Mouse (Mus musculus): Measurements from ENCODE around the gene Ranbp2. TPM values are rescaled to one million over a fixed set of nuclear protein-coding genes. Genes with fewer than 3 reads are reported as not detected.

The Ranbp2 gene
- total and polyA plus RNA-seq, 3 experiments: 45.0 to 56.3 (median 53.4) TPM

GRCm38 (mm10) chr10:58452185-58452584 lies 5.5 kb downstream of the Ranbp2 start:
- DNase-seq (ENCODE audit: extremely low read depth): no peak
- TF ChIP-seq GABPA (IDR thresholded peaks at IDR 0.05; ENCODE audit: insufficient replicate concordance, low read depth, low read length): no peak
- no peak for TF ChIP-seq ELF1 (IDR thresholded peaks at IDR 0.05; ENCODE audit: low read depth, low read length)
- no peak for TF ChIP-seq TBP (conservative IDR thresholded peaks at IDR 0.05; ENCODE audit: low read depth, low read length)
- no peak for TF ChIP-seq MAFK (IDR thresholded peaks at IDR 0.05; ENCODE audit: insufficient replicate concordance, low read length)
- no peak for TF ChIP-seq IRF4 (IDR thresholded peaks at IDR 0.05; ENCODE audit: low read depth, low read length)
- TF ChIP-seq PAX5 (IDR thresholded peaks at IDR 0.05; ENCODE audit: low read length): no peak
- no peak for TF ChIP-seq KAT2A (IDR thresholded peaks at IDR 0.05; ENCODE audit: insufficient replicate concordance, low read length)
- no peak for TF ChIP-seq ZC3H11A (IDR thresholded peaks at IDR 0.05; ENCODE audit: low read depth, low read length)
- TF ChIP-seq ZNF384 (IDR thresholded peaks at IDR 0.05; ENCODE audit: low read depth, low read length): no peak
- no peak for TF ChIP-seq JUND (conservative IDR thresholded peaks at IDR 0.05; ENCODE audit: low read depth, low read length)
- TF ChIP-seq BHLHE40 (IDR thresholded peaks at IDR 0.05; ENCODE audit: low read depth, low read length): no peak
- TF ChIP-seq NRF1 (IDR thresholded peaks at IDR 0.05; ENCODE audit: low read depth, low read length): no peak
- no peak overlapping the region for H3K27ac ChIP-seq (ENCODE audit: insufficient read depth, low read depth)
- in situ Hi-C loops (cut with MboI; ENCODE audit: low pct_ligation_motif_present, low pct_unique_long_range_greater_than_20kb, low sequenced_read_pairs) (no loop called here), dilution Hi-C loops (cut with MboI; ENCODE audit: extremely low pct_ligation_motif_present, extremely low pct_unique_long_range_greater_than_20kb, low sequenced_read_pairs) (no loop called here)
- H3K27me3 ChIP-seq (replicated peaks): no peaks in the 10 kb centered on the region
- H3K9me3 ChIP-seq (replicated peaks; ENCODE audit: low read length): no peaks in the 10 kb centered on the region
- peaks cover 54% of the 10 kb centered on the region for H3K79me2 ChIP-seq (replicated peaks; ENCODE audit: control insufficient read depth, extremely low read depth, insufficient read depth, poor library complexity, severe bottlenecking)
- H3K4me3 ChIP-seq (replicated peaks in 1 of 3; ENCODE audit: low read depth in 2 of 3, low read length in 2 of 3, poor library complexity in 1 of 3): no peak overlapping the region
- H3K9ac ChIP-seq (ENCODE audit: insufficient read depth, low read depth): no peak overlapping the region
- peaks cover 2 to 18% of the 10 kb centered on the region in 2 experiments; a peak in 1 of 4 replicates for H3K4me1 ChIP-seq (ENCODE audit: control insufficient read depth in 1 of 2, insufficient read depth in 2 of 2)
- H3K36me3 ChIP-seq (replicated peaks in 1 of 2; ENCODE audit: control insufficient read depth in 1 of 2, insufficient read depth in 1 of 2, low read length in 1 of 2): peaks cover 22 to 52% of the 10 kb centered on the region in 2 experiments
- H3K4me2 ChIP-seq (ENCODE audit: insufficient read depth, low read depth, poor library complexity, severe bottlenecking): no peak overlapping the region

GRCm38 (mm10) chr10:58459896-58460295 lies 13.2 kb downstream of the Ranbp2 start:
- Histone ChIP-seq H3K36me3 (replicated peaks in 1 of 2; ENCODE audit: control insufficient read depth in 1 of 2, insufficient read depth in 1 of 2, low read length in 1 of 2) (peaks cover 31 to 82% of the 10 kb centered on the region in 2 experiments), H3K4me2 (ENCODE audit: insufficient read depth, low read depth, poor library complexity, severe bottlenecking) (no peak overlapping the region), H3K27me3 (replicated peaks) (no peaks in the 10 kb centered on the region), H3K9me3 (replicated peaks; ENCODE audit: low read length) (no peaks in the 10 kb centered on the region), H3K4me3 (replicated peaks in 1 of 3; ENCODE audit: low read depth in 2 of 3, low read length in 2 of 3, poor library complexity in 1 of 3) (no peak overlapping the region), H3K79me2 (replicated peaks; ENCODE audit: control insufficient read depth, extremely low read depth, insufficient read depth, poor library complexity, severe bottlenecking) (peaks cover 9% of the 10 kb centered on the region), H3K27ac (ENCODE audit: insufficient read depth, low read depth) (no peak overlapping the region), H3K4me1 (ENCODE audit: control insufficient read depth in 1 of 2, insufficient read depth in 2 of 2) (no peaks in the 10 kb centered on the region), H3K9ac (ENCODE audit: insufficient read depth, low read depth) (no peak overlapping the region)
- DNase-seq (ENCODE audit: extremely low read depth): no peak
- dilution Hi-C loops (cut with MboI; ENCODE audit: extremely low pct_ligation_motif_present, extremely low pct_unique_long_range_greater_than_20kb, low sequenced_read_pairs): no loop called here
- in situ Hi-C loops (cut with MboI; ENCODE audit: low pct_ligation_motif_present, low pct_unique_long_range_greater_than_20kb, low sequenced_read_pairs): no loop called here
- TF ChIP-seq BHLHE40 (IDR thresholded peaks at IDR 0.05; ENCODE audit: low read depth, low read length) (no peak), UBTF (IDR thresholded peaks at IDR 0.05; ENCODE audit: low read depth, low read length) (no peak), KAT2A (IDR thresholded peaks at IDR 0.05; ENCODE audit: insufficient replicate concordance, low read length) (no peak), CHD2 (IDR thresholded peaks at IDR 0.05; ENCODE audit: low read length) (no peak), ELF1 (IDR thresholded peaks at IDR 0.05; ENCODE audit: low read depth, low read length) (no peak), ZKSCAN1 (IDR thresholded peaks at IDR 0.05; ENCODE audit: borderline replicate concordance, low read depth, low read length) (no peak), MXI1 (IDR thresholded peaks at IDR 0.05; ENCODE audit: low read depth, low read length) (no peak)
